Mouse (Mus musculus) C2C12 (cell line): ENCODE results near the gene Tmem247.

Experiments used
- CTCF ChIP-seq: IDR thresholded peaks from one replicate; pipeline ENCODE4 v1.5.1; 2011; ENCODE audit not compliant: control insufficient read depth, insufficient read depth, insufficient read length
- MAX ChIP-seq: IDR thresholded peaks from one replicate; pipeline ENCODE4 v1.6.1; 2011; ENCODE audit warnings: mild to moderate bottlenecking, control low read depth
- MYOD1 ChIP-seq: IDR thresholded peaks from one replicate; pipeline ENCODE4 v1.6.1; 2011; ENCODE audit warnings: low read depth; ENCODE audit not compliant: control insufficient read depth, insufficient read length
- USF1 ChIP-seq: IDR thresholded peaks from one replicate; pipeline ENCODE4 v1.6.1; 2011; ENCODE audit warnings: low read depth, mild to moderate bottlenecking, control low read depth, moderate library complexity

DNA sequence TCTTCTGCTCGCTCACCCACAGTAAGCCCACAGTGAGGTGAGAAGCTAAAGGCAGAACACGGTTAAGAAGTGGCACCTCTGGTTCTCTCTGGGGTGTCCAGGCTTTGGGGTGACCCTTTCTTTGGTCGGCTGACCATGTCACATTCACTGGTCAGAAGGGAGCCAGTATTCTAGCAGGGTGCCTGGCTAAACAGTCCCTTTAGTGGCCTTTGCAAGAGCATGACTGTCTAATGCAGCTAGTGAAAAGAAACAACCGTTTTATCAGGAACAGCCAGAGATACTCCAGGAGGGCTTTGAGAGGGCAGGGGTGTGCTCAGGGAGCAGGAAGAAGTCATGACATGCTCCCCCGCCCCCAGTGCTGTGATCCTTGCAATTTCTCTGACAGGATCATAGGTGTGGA lies 5.9 kb upstream of the Tmem247 start:
- TF ChIP-seq CTCF (no peak), MAX (no peak), USF1 (no peak), MYOD1 (no peak)
